Mouse (Mus musculus): ENCODE data around the gene Cacna1c.

Cacna1c gene

DNA sequence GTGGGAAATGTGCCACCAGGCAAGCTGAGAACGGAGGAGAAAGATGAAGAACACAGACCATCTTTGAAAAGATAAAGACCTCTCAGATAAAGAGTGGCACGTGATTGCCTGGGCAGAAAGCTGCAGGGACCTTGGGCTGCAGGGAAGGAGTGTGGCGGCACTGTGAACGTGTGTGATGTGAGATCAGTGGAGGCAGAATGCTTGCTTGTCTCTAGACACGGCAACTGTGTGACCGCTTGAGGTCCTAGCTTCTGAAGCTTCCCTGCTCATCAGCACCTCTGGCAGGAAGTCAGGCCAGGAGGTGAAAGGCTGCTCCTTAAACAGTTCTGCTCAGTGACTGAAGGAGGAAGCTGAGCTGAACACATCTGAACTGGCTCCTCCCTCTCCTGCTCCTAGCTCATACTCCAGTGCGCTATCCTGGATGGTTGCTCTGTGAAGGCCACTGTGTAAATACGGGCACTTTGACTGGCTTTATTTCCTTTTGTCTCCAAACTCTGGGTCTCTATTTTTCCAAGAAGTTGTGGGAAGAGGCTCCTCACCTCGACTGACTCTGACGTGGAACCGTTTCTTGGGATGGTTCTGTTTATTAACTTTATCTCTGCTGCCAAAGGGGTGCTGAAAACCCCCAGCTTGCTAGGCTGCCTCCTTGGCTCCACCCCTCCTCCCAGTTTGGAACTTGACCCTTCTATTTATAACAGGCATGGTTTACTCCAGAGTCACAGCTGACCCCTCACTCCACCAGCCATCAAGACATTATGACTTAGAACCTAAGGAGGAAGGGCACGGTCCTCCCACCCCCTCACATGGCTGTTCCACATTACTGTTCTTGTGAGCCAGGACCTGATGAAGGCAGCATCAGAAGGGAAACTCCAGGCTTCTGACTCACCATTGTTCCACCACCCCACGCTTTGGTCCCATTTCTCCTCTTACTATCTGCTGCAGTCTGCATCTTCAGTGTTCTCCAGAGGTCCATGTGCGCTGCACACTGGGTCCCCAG lies 357.0 kb downstream of the Cacna1c start:
- DNase-seq = no peak

DNA sequence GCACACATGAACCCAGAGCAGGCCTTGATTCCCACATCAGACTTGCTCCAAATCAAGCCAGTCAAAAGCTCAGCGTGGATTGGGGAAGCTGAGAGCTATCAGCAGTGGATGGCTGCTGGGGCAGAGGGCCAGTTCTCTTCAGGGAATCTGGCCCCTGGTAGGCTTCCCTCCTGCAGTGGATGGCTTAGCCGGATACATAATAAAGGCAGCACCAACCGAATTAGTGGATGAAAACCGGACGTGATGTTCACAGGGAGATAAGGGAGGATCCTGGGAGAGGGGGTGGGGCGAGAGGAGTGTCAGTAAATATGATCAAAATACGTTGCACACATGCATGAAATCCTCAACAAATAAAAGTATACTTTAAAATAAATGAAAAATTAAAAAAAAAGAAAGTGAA lies 359.5 kb downstream of the Cacna1c start:
- no peak for DNase-seq

DNA sequence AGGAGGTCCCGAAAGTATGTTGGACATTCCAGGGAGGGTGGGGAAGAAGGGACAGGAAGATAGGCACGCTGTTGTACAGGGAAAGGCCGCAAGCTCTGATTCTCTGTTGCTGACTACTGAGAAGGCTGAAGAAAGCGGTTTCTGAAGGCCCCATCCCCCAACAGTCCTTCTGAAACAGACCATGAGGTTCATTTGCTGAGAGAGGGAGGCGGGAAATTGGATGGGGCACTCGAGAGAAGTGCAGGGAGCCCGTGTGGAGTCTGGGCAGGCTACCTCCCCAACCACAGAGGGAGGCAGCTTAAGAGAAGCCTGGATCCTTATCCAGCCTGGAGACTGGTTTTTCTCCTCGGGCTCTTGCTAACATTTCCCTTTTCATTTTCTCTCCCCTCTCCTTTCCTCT lies 362.2 kb downstream of the Cacna1c start:
- no peak for DNase-seq

DNA sequence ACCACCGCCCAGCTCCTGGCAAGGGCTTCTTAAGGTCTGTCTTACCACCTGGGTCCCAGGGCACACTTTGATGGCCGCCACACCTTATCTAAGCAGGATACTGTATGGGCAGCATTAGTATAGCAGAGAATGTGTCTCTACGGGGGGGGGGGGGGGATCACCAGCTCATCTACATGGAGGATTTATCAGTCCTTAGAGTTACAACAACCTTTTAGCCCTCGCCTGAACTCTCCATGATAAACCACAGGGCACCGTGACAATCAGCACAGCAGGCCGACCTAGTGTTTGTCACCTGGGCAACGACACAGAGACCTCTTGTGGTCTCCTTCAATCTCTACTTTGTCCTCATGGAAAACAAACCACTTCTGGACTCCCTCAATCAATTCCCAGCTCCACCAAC lies 363.2 kb downstream of the Cacna1c start:
- no peak for DNase-seq

DNA sequence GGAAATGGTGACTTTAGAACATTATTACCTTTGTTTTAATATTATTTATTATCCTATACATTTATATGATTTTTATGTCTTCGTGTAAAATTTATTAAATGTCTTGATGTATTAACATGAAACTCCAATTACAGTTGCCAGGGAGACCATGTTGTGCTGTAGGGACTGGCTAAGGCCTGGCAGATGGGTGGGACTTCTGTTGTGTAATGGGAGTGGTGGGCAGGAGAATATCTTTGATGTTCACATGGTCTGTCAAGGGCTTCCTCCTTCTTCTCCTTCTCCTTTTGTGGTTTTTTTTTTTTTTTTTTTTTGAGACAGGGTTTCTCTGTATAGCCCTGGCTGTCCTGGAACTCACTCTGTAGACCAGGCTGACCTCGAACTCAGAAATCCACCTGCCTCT lies 363.6 kb downstream of the Cacna1c start:
- DNase-seq = no peak

DNA sequence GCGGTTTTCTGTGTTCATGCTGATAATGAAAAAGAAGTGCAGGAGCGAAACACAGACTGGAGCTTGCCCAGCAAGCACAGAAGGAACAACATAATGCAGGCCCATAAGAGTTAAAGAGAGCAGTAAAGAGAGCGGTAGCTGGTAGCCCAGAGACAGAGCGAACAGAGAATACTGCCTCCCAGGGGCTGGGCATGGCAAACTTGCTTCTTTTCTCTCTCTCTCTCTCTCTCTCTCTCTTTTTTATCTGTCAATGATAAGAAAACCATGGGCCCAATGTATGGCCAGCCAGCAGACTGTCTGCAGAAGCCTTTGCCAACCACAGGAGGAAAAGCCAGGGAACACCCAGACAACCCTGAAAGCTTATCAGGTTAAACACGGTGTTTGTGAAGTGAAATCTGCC lies 365.4 kb downstream of the Cacna1c start:
- DNase-seq = no peak

DNA sequence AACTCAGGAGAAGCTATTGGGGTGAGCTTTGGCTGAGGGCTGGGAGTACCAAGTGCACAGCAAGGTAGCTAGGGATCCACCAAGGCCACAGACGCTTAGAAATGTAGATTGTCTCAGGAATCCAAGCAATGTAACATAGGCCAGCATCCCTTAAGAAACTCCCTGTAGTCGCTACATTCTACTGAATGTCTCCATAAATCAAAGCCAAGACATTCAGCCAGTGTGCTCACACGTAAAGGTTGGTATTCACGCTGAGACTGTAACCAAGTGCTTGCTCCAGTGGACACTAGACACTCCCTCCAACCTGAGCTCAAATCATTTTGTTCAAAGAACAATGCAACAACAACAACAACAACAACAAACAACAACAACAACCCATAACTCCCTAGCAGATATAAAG lies 368.0 kb downstream of the Cacna1c start:
- no peak for DNase-seq

DNA sequence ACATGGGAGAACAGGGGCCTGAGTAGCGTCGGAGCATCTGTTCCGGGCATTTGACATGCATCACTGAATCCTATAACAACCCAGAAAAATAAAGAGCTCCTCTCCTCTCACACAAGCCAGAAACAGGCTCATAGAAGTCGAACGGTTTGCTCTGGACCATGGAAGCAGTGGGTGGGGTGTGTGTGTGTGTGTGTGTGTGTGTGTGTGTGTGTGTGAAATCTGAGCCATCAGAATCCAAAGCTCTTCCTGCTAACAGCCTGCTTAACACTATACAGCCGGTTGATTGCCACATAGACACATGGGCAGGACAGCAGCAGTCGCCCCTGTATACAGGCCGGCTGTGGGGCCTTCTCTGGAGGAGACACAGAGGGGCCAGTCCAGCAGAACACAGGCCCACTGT lies 368.7 kb downstream of the Cacna1c start:
- DNase-seq = no peak

DNA sequence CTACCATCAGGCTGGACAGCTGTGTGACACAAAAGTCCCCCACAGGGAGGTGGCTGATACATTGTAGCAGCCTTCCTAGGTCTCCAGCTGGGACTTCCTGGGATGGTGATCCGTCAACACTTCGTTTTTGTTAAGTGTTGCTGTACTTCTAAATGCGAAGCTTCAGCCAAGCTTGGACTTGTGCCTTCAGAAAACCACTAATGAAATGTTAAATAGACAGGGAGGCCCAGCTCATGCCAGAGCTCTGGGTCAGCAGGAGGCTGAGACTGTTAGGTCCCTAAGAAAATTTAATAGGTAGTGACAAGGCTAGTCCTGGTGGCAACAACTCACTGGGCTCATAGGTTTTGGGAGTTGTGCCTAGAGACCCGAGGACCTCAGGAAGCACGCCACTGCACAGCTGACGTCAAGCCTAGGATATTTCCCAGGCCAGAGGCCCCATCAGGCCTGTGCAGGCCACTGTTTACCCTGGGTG lies 370.8 kb downstream of the Cacna1c start:
- no peak for DNase-seq

DNA sequence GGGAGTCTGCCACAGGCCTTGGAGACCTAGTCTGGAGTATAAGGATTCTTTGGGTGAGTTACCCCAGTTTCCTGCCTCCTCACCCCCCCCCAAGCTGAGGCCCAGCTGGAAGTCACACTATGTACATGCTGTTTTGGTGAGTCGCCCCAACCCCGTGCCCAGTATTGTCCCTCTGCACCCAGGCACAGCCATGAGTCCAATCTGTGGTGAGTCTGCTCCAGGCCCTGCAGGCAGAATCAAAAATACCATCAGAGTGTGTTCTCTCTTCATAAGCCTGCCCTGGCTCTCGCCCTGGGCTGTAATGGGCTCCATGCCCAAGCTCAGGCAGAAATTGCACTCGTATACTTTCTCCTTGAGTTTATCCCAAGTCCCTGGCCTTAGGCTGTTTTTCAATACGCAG lies 374.7 kb downstream of the Cacna1c start:
- no peak for DNase-seq

DNA sequence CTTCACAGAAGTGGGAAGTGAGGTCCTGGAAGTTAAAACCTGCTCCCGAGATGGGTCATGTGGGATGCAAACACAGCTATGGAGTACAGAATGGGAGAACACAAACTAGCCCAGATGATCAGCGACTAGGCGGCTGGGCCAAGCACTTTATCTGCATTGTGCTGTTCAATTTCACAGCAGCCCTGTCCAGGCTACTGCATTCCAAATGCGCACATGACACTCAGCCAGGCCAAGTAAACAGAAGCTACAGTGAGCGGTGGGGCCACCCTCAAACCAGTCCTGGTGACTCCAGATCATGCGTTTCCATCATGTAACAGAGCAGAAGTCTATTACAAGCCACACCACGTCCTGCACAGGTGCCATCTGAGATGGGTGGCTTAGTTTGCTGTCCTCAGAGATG lies 376.6 kb downstream of the Cacna1c start:
- DNase-seq = no peak

DNA sequence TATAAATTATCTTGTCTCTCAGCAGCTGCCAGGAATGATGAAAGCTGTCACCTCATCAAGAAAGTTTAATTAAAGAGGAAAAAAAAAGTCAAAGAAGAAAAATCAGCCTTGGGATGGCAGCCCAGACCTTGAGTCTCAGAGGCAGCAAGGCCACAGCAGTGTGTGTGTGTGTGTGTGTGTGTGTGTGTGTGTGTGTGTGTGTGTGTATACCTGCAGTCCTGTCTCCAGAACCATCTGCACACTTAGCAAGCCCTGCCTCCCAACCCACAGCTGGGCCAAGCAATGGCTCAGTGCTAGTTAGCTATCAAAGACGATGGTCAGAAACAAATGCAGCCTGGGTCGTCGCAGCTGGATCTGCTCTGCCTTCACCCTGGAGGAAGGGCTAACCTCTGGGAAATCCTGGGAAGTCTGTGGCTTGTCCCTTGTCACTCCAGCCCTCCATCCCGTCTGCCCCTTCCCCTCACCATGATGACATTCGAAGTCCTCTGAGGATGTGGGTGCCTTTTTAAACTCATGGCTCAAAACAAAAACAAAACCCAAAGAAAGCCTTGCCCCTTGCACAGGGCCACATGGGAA lies 378.2 kb downstream of the Cacna1c start:
- DNase-seq = no peak

DNA sequence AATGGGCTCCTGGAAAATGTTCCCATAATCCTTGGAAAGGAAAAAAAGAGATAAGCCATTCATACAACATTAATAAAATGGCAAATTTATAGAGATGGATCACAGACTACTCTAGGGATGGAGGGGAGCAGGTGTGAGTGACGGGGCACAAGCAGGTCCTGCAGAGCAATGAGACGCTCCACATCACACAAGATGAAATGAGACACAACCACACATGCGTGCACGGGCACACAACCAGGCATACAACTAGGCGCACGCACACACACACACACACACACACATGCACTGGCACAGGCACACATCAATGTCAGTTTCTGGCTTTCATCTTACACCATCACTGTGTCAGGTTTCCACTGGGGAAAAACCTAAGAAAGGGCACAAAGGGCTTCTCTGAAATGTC lies 380.0 kb downstream of the Cacna1c start:
- DNase-seq = no peak

DNA sequence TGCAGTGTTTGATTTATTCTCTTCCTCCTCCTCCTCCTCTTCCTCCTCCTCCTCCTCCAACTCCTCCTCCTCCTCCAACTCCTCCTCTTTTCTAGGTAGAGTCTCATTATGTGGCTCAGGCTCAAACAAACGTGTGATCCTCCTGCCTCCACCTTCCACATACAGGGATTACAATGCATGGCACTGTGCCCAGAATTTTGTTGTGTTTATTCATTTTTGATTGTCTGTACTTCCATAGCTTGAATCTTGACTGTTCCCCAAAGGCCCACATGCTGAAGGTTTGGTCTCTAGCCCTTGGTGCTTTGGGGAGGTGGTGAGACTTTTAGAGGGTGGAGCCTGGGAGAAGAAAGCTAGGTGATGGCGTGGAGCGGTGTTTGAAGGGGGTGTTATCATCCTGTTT lies 383.7 kb downstream of the Cacna1c start:
- no peak for DNase-seq

DNA sequence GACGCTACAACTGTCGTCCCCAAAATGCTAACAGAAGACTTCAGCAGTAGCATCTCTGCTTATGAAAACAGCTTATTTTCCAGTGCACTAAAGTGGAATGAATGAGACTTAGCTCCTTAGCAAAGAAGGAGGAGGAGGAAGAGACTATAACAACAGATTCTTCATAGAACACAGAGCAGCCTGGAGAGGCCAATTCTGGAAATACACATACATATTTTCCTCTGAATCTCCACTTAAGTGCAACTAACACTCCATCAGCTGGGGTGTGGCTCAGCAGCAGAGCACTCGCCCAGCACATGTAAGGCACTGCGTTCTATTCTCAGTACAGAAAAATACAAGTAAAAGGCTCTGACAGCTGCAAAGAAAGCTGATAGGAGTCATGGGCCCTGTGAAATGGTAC lies 384.2 kb downstream of the Cacna1c start:
- no peak for DNase-seq

DNA sequence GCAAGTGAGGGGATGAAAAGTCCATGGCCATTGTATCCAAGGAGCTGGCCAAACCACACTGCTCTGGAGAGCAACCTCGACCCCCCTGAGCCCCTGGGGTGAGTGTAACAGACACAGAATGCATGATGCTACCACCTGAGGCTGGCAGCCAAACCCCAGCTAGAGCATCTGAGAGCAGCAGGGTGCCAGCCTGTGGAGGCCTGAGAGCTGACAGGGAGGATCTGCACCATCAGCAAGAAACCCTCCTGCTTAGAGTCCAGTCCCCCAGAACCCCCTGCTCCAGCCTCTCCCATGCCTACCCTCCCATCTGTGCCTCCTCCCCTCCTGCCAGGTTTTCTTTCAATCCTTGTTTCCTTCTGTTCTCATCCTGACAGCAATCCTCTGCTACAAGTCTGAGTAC lies 385.4 kb downstream of the Cacna1c start:
- DNase-seq = no peak

DNA sequence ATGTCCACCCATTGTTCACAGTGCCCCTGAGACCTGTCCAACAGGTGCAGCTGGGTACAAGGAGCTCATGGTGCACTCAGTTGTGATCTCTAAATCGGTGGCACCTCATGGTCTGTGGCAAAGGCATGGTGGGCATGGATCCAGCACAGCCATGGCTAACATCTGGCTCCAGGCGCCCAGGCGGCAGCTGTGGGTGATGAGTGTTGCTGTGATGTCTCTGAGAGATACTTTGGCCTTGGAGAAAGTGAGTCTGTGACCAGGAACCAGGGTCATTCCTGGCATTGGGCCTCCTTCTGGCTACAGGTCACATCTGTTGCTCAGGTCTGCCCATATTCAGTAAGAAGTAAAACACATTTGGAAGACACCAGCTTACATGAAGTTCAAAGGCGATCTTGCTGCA lies 391.1 kb downstream of the Cacna1c start:
- no peak for DNase-seq

DNA sequence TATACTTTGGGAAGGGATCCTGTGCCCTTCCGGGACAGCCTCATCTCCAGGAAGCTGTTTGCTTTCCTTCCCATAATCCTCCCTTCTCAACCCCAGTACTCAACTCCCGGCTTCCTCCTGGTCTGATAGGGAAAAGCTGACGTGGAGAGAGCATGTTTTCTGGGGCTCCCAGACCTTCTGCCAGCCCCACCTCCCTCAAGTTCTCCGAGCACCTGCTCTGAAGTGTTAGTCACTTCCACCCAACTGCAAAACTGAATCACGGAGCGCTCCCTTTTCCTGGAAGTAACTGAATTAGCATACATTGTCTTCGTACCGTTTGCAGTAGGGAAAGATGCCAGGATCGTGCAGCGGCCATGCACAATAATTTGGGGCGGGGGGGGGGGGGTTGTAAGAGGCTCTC lies 393.9 kb downstream of the Cacna1c start:
- DNase-seq = no peak

DNA sequence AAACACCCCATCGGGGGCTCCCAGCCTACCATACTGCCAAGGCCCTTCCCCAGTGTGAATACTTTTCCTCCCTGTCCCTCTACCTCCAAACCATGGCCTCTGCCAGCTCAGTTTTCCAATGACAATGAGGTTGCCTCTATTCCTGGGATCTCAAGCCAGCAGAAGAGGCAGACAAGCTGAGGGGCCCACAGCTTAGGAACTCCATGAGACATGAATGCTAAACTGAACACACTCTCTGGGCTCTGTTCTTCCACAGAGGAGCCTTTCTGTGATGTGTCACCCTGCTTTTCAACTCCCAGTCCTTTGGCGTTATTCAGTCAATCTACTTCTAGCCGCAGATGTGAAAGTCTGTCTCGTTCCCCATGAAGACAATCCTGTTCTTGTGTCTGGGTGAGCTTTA lies 399.8 kb downstream of the Cacna1c start:
- DNase-seq = no peak

DNA sequence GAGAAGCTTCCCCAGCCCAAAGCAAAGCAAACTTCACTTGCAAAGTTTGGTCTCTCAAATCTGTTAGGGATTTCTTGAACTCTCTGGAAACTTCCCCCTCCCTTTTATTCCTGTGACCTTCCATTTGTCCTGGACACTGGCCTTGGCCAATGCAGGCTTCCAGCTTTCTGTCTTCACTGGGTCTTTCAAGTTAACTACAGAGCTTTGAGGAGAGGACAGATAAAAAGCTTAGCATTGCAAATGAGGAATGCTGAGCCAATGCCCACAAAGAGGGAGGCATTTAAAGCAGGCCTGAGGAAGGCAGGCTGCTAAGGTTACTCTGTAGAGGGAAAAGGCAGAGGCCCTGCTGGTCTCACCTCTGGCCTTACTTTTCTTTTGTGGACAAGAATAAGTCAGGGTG lies 400.5 kb downstream of the Cacna1c start:
- no peak for DNase-seq

DNA sequence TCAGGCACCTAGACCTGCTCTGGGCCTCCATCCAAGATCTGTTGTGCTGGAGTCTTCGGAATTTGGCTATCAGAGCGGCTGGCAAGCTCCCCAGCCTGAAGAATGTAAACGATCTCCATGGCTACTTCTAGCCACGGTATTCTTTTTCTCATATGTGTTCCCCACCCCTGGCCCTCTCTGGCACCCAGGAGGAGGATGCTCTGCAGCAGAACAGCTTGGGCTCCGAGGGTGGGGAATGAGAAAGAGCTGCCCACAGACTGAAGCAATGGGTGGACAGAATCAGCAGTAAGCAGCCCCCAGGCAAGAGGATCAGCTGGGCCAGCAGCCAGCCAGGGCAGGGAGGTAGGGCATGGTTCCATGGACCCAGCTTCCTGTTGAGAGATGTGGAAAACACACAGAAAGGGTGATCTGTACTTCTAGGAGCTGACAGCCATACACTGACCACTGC lies 404.3 kb downstream of the Cacna1c start:
- DNase-seq = no peak

DNA sequence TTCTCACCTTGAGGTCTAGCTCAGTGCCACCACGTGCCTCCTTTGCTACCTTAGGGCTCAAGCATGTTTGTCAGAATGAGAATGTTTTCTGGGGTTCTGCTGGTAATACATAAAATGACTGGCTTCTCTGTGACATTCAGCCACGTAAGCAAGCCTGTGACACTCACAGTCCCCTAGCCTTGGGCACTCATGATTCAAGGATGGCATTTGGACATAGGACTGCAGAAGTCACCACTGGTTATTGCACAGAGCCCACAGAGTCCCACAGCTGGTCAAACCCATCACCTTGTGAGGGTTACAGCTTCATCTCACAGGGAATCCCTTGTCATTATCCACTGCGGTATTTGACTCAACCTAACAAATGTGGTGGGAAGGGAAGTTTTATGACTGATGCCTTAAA lies 408.3 kb downstream of the Cacna1c start:
- no peak for DNase-seq

DNA sequence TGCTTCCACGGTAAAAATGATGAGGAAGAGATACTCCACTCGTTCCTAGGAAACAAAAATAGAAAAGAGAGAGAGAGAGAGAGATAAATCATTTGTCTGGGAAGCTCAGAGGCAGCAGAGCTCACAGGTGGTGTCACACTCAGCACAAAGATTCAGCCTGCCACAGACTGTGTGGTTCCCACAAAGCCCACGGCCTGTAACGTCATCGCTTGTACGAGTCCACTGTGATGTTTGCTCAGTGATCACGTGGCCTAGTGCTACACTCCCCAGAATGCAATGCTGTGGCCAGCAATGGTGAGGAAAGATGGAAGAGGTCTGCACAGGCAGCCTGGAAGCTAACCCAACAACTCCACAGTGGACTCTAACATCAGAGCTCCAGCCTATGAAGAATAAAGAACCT lies 415.9 kb downstream of the Cacna1c start:
- DNase-seq = no peak

DNA sequence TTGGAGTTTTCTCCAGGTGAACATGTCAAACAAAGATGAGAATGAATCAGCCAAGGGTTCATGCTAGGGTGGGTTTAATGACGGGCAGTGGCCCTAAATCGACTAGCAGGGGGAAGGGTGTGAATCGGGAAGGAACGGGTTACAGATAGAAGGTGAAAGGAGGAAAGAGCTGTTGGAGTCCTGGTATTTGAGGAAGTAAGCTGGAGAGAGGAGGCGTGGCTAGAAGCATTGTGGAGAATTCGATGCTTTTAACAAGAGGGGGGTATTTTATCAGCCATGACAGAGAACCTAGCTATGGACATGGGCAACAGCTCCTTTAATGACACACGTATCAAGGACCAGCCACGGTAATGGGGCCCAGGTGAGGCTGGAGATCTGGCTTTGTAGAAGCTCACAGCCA lies 417.0 kb downstream of the Cacna1c start:
- DNase-seq = no peak
